Mouse (Mus musculus) gastrocnemius, adult 8-10 months (tissue): ENCODE measurements around the gene Apip. TPM values are rescaled to one million over a fixed set of nuclear protein-coding genes. Genes with fewer than 3 reads are reported as not detected.

ENCODE experiments used
- DNase-seq, 2 experiments: peaks; one replicate each; pipeline ENCODE4 v3.0.0; 2022; ENCODE audit warnings: low spot score in 2 of 2
- total RNA-seq, 4 experiments: library from RNA; stranded (reverse); gene quantifications; 2 replicates each; pipeline ENCODE4 v1.2.4; 2022

Gene Apip
- total RNA-seq, 4 experiments from 2014 or later, result 35.8 to 44.6 (median 37.9) TPM

- no peak for DNase-seq
Measured at GRCm38 (mm10) chr2:103089521-103089920, 16.0 kb downstream of the Apip start.

- no peak for DNase-seq
Measured at GRCm38 (mm10) chr2:103102595-103102994, 29.1 kb downstream of the Apip start.

GRCm38 (mm10) chr2:103106172-103106571 is 32.7 kb downstream of the Apip start:
- no peak for DNase-seq

GRCm38 (mm10) chr2:103111669-103112068 is 38.2 kb downstream of the Apip start:
- DNase-seq, result no peak

- no peak for DNase-seq
Measured at GRCm38 (mm10) chr2:103117212-103117611, 43.7 kb downstream of the Apip start.

- DNase-seq, result no peak
Measured at GRCm38 (mm10) chr2:103118324-103119196, 45.1 kb downstream of the Apip start.

GRCm38 (mm10) chr2:103119197-103119854 is 45.9 kb downstream of the Apip start:
- DNase-seq, result no peak

GRCm38 (mm10) chr2:103129676-103130075 is 56.2 kb downstream of the Apip start:
- no peak for DNase-seq

GRCm38 (mm10) chr2:103131145-103131544 is 57.7 kb downstream of the Apip start:
- DNase-seq, result no peak

- DNase-seq, result no peak
Measured at GRCm38 (mm10) chr2:103138529-103139265, 65.2 kb downstream of the Apip start.

Other genes starting within 250 kb of the Apip start
- 1 to 10 TPM; 2.2 to 5.0 (median 3.4) TPM for gene Cd44, start 172.0 kb upstream of the Apip start, total RNA-seq
- 10 to 100 TPM; 62.9 to 84.8 (median 77.1) TPM for gene Pdhx, start 162 bp upstream of the Apip start, total RNA-seq
- gene Ehf, start 229.6 kb downstream of the Apip start, total RNA-seq, result not detected